Mouse (Mus musculus) testis, postnatal 10 days (tissue): ENCODE measurements at regions not wholly inside any gene's neighbourhood (a gene's known extent, or its start where the extent isn't known, plus 50 kb on each side); places are given as distances from the start of the nearest gene placed in this dataset.
"Not testable (repeated sequence)": the region's sequence is repeated elsewhere in the genome, so short reads cannot be mapped to it uniquely, and the experiment has no call there.

Source experiments
- DNase-seq: peaks from one replicate; pipeline ENCODE4 v3.0.0; 2021; ENCODE audit warnings: low spot score

GRCm38 (mm10) chr3:57963965-57964364 is 116.1 kb upstream of the Pfn2 start:
- DNase-seq = no peak

DNA sequence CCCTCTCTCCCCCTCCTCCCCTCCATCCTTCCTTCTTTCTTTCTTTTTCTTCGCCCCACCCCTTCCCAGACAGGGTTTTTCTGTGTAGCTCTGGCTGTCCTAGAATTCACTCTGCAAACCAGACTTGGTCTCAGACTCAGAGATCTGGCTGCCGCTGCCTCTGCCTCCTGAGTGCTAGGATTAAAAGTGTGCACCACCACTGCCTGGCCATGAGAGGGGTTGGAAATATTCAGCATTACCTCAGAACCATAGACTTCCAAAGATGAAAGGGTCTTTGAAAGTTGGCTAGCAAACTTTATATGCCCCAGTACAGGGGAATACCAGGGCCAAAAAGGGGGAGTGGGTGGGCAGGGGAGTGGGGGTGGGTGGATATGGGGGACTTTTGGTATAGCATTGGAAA is 122.7 kb upstream of the Pfn2 start:
- not testable (repeated sequence) for DNase-seq

- DNase-seq = no peak
Observed at GRCm38 (mm10) chr3:57972469-57973245, 124.8 kb upstream of the Pfn2 start.

GRCm38 (mm10) chr3:57973546-57973945 is 125.7 kb upstream of the Pfn2 start:
- DNase-seq = no peak

GRCm38 (mm10) chr3:57975379-57975778 is 127.5 kb upstream of the Pfn2 start:
- DNase-seq = no peak

- DNase-seq = no peak
Observed at GRCm38 (mm10) chr3:57976640-57977229, 128.9 kb upstream of the Pfn2 start.

GRCm38 (mm10) chr3:57988175-57988574 is 140.3 kb upstream of the Pfn2 start:
- no peak for DNase-seq

GRCm38 (mm10) chr3:57990738-57991137 is 142.9 kb upstream of the Pfn2 start:
- DNase-seq = no peak

DNA sequence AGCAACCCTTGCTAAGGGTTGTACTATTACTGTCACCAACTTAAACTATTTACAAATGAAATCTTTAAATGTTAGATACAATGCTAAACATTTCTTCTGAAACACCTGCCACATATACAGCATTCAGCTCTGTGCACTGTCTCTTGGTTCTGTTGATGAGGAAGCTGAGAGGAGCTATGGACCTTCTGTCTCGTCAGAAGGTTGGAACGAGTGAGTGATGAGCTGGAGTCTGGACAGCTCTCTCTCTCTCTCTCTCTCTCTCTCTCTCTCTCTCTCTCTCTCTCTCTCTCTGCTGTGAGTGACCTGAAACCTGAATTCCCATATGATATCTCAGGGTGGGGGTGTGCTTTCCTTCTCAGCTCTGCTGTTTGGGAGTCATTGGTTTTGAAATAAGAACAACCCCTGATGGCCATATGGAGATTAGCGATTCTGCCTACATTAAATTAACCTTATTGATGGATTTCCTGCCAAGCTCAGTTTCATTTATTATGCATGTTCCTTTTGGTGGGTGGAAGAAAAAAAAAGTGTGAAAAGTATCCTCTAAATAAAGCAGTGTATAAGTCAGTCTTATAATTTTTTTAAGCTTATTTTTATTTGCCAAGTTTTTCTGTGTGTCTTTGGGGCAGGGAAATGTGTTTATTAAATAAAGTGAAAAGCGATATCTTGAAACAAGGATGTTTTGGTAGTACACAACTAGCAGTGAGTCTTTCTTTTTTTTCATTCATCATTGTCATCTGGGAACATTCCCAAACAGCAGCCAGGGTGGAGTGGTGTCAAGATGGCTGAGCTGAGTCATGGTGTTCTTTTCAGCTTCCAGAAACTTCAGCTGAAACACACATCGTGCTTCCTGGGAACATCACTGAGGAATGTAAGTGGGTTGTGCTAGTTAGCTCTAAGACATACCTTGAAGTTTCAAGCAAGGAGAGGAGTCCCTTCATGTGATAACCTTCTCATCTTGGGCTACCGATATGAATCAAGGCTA is 150.5 kb upstream of the Pfn2 start:
- no peak for DNase-seq

DNA sequence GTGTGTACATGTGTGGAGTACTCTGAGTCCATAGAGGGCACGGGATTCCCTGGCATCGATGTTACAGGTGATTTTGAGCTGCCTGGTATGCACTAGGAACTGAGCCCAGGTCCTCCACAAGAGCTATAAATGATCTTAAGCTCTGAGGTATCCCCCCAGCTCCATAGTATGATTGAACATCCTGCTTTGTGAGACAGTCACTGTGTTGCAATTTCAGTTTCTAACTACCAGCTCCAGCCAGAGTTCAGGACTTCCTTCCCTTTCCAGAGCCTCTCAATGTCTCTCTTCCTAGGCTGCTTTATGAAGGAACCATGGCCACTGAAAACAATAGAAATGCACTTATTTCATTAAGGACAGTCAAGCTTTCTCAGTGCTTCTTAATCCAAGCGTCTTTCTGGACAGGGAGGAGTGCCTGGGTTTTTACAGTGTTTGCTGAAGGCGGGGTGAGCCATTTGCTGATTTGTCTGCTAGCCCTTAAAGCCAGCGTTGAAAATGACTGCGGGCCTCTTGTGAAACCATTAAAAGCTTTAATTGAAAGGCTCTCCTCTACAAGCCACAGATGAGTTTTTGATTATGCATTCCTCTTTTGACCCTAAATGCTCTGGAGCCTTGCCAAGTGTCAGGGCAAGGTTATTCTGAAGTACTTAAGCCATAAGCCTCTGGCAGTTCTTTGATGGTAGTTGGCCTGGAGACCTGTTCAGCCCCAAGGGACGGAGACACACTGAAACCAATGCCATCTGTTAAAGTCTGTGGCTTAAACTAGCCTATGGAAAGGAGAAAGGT is 155.1 kb upstream of the Pfn2 start:
- DNase-seq = no peak

GRCm38 (mm10) chr3:58024750-58025392 is 177.0 kb upstream of the Pfn2 start:
- no peak for DNase-seq

DNA sequence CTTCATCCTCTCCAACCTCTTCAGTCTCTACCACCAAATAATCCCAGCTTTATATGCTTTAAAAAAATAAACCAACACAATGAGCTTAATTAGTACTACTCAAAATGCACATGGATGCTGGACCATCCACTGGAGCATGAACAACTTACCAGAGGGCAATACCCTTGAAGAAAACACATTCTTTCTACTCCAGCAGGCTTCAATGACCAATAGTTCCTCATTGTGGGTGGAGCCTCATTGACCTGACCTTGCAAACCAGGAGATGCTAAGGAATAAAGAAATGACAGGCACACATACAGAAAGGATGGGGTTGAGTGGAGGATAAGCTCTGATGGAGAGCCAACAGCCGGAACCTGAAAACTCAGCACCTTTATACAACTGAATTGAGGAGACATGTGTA is 201.7 kb upstream of the Pfn2 start:
- DNase-seq = no peak

DNA sequence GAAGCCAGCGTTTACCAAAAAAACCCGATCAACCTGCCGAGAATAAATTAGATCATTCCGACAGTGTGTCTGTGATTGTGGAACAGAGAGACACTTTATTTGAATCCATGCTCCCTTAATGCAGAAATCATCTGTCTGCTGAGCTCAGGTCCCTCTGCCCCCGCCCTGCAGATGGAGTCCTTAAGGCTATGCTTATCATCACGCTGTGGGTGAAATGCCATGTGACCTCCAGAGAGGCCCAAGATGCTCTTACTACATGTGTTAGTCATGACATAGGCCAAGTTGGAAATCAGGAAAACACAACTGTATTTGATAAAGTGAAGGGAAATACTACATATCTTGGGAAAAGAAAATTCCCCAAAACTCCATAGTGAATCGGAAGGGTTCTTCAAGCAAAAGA is 206.8 kb upstream of the Pfn2 start:
- no peak for DNase-seq

GRCm38 (mm10) chr3:58055181-58055580 is 207.3 kb upstream of the Pfn2 start:
- no peak for DNase-seq

DNA sequence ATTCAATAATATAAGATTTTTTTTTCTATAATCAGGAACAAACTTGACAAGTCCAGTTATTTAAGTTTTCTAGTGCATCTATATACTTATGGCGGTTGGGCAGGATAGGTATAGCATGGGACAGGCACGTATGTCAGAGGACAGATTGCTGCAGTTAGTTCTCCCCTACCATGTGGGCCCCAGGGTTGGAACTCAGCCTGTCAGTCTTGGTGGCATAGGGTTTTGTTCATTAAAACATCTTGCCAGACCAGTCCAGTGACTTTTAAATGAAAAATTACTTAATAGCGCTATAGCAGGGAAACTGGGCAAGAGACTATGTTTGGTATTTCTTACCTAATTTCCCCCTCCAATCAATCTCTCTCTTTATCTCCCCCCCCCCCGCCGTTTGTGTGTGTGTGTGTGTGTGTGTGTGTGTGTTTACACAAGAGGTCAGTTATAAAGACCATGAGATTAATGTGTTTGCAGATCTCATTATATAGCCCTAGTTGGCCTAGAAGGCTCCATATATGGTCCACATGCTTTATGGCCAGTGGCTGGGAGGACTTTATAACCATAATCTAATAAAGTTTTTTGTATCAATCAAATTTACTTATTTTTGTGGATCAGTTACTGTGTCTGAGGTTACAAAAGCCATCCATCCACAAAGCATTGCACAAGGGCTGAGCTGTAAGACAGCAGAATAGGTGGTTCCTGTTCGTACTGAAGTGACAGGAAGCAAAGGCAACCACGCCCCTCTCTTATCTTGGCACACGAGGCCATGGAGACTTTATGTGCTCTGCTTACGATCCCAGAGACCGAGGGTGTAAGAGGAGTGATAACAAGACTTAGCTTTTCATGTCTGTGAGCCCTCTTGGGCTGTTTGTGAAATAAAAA is 208.5 kb upstream of the Pfn2 start:
- DNase-seq = no peak

- DNase-seq = no peak
Observed at GRCm38 (mm10) chr3:58057064-58057396, 209.2 kb upstream of the Pfn2 start.

DNA sequence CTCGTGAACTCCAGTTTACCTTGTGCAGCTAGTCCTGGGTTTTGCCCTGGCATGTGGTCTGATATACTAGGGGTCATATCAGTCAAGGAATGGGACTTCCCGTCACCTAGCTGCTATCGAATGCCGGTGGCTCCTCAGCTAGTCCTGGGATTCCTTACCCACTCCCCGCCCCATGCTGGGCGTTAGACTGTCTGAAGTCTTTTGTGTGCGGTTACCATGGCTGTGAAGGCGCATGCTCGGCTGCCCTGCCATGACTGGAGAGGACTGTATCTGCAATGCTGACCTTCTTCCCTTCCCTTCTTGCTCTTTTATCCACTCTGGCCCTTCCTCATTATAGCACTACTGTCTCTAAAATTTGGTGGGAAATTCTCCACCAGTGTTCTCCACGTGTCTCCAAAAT is 210.3 kb upstream of the Pfn2 start:
- DNase-seq = no peak

DNA sequence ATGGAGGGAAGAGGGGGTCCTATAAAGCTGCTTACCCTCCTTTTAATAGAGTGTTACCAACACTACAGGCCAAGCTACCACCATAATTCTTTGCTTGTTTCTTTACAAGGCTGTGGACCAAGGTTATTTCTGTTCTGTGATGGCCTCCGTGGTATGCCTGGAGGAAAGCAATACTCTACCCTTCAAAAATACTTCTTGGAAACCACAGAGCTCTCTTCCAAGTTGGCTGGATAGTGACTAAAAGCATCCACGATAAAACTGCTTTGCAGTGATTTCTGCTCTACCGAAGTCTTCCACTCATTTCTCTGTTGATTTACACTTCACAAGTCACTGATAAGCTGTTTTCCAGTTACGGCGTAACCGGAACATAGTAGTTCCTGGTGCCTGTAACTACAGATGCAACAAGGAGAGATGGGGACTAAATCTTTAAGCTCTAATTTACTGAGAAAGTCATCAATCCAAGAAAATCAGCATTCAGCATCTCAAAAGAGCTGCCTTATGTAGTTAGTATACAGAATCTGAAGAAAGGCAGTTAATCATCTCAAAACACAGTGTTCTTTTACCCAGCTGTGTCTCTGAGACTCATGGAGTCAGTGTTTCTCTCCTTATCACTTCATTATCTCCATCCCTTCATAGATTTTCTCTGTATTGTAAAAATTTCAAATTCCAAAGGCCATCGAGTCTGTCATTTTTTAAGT is 216.1 kb upstream of the Pfn2 start:
- no peak for DNase-seq

DNA sequence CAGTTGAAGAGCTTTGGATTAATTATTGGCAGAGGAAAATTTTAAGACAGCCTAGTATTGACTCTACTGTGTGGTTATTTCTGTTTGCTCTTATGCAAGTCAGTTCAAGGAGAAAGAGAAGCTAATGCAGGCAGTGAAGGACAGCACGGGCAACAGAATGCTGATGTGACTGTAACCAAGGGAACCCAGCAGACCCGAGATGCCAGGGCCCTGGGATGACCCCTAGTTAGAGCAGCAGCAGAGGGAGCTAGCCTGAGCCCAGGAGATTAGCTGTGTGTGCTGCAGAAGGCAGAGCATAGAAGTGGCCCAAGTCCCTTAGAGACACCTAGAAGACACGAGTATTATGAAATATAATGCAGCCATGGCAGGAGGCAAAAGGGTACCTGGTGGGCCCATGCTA is 223.7 kb upstream of the Pfn2 start:
- no peak for DNase-seq
